Mouse (Mus musculus): ENCODE measurements around the gene Ctnna3.

DNA sequence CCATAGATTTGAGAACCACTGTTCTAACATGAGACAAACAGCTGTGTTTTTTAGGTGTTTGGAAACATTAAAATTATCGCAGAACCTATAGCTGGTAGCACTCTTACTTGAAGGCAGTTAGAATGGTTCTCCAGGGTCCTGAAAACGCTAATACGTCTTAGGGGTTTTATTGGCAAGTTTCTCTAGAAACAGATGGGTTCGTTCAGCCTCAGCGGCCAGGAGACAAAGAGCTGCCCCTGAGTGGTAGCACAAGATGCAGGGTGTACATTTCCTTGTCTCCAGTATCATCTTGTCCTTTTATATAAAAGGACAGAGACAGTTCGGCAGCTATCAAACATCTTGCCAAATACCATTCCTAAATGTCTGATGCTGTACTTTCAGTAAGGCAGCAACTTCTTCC, 620.0 kb downstream of the Ctnna3 start:
- TF ChIP-seq CTCF (IDR thresholded peaks at IDR 0.05 in 2 of 3, conservative IDR thresholded peaks at IDR 0.05 in 1 of 3; ENCODE audit: control insufficient read depth in 1 of 3, insufficient read depth in 1 of 3, low read depth in 2 of 3, low read length in 3 of 3, poor library complexity in 1 of 3, severe bottlenecking in 1 of 3) (no peak), EP300 (IDR thresholded peaks at IDR 0.05; ENCODE audit: low read depth in 1 of 2, low read length in 2 of 2) (no peak)
